Mouse (Mus musculus) left cerebral cortex, postnatal 14 days (tissue): ENCODE data around the gene St6galnac6. TPM values are rescaled to one million over a fixed set of nuclear protein-coding genes. Genes with fewer than 3 reads are reported as not detected.

Experiments used
- DNase-seq, 2 experiments: peaks; one replicate each; pipeline ENCODE4 v3.0.0; 2021 to 2022; ENCODE audit warnings: low spot score in 2 of 2, mixed read lengths in 1 of 2
- intact Hi-C: fragments of 180-260 bp; cut with DNase I; formaldehyde crosslinking; loops from one replicate; pipeline ENCODE4 v1.15.1; 2025
- long read RNA-seq, 2 experiments: library from polyadenylated mRNA; stranded (forward); transcript quantifications; one replicate each; pipeline ENCODE4 v2.0.0; 2021
- total RNA-seq, 2 experiments: library from RNA; stranded (reverse); gene quantifications; 2 replicates each; pipeline ENCODE4 v1.2.3; 2021

Gene St6galnac6
- total RNA-seq = 100 to 1,000 TPM; 110 to 114 TPM
- long read RNA-seq, experiment 1, transcript St6galnac6-203 (7 exons, 2,394 nt) = major isoform, 19 of 55 reads
- long read RNA-seq, experiment 1, partial matches to known transcripts = 4 of 55 reads
- long read RNA-seq, experiment 1, other reads (novel, unspliced or antisense) = 25 of 55 reads
- long read RNA-seq, experiment 2, transcript St6galnac6-203 (7 exons, 2,394 nt) = major isoform, 20 of 69 reads
- long read RNA-seq, experiment 2, partial matches to known transcripts = 17 of 69 reads
- long read RNA-seq, experiment 2, other reads (novel, unspliced or antisense) = 23 of 69 reads

DNA sequence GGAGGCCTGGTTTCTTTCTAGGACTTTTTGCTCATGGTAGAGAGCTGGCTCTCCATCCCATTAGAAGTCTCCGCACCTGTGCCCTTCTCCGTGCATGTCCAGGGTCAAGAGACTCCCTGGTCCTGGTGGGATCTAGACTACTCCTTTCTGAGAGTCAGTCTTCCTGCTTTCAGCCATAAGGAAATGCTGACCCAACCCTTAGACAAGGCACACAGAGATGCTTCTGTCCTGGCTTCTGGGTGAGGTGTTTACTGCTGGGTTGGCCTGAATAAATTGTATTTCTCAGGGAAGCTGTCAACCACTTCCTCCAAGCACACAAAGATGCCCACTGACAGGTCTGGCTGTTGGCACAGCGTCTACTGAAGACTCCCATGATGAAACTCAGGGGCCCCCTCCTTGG is at the start of gene St6galnac6:
Gene St6galnac6, plus strand, starts transcription at position 301 of the 400 bp plus-strand sequence.
- no peak for DNase-seq
- intact Hi-C loops = no loop called here

DNA sequence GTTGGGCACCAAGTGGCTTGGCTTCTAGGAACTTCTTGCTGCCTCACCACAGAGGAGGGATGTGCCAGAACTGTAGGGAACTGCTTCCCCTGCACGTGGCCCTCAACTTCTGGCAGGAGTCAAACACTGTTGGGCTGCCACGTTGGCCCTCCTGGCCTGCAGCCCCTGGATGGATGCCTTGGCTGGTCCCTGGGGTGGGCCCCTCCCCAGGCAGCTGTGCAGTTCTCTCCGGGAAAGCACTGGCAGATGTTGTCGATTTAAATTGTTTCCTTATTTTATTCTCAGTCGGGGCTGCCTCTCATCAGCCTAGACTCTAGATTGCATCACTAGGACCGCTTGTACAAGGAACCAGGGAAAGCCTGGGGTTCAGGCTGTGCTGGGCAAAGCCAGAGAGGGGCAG is 49.7 kb upstream of the St6galnac6 start:
- intact Hi-C loops = loop anchor here (5.0 kb wide), 1 partner anchor 47 kb away; no protein-coding TSS in a partner anchor
- no peak for DNase-seq

DNA sequence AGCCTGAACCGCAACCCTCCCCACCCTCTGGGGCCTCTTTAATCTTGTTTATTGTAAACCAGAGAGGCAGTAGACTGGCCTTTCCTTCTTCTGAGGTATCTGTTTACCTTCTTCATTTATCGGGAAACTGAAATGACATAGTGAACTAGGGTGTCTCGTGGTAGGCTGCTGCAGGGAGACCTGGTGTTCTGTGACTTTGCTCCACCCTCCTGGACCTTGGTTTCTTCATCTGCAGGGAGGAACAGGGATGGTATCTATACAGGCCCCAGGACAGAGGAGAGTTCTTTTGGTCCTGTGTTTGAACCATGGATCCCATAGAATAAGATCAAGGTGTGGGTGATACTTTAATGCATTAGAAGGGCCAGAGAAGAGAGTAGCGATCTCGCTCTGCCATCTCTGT is 48.3 kb upstream of the St6galnac6 start:
- no peak for DNase-seq
- intact Hi-C loops = loop anchor here (5.0 kb wide), 1 partner anchor 49 kb away; no protein-coding TSS in a partner anchor

DNA sequence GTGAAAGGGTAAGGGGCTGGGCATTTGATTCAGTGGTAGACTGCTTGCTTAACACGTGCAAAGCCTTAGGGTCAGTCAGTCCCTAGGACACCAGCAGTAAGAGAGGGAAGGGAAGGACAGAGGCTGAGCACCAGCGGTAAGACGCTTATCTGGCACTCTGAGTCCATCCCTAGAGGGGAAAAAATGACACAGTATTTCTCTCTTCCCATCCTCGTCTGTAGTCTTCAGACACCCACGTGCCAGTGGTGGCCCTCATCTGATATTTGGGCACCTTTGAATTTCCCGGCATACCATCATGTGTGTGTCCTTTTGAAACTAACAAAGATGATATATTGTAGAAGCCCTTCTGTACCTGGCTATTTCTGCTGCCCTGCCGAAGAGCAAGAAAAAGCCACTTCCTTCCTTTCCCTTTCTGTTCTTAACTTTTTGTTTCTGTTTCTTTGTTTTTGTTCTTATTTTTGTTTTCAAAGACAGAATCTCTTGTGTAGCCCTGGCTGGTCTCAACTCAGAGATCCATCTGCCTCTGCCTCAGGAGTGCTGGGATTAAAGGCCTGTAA is 45.8 kb upstream of the St6galnac6 start:
- intact Hi-C loops = loop anchor here (5.0 kb wide), 1 partner anchor 51 kb away; no protein-coding TSS in a partner anchor
- DNase-seq = no peak

DNA sequence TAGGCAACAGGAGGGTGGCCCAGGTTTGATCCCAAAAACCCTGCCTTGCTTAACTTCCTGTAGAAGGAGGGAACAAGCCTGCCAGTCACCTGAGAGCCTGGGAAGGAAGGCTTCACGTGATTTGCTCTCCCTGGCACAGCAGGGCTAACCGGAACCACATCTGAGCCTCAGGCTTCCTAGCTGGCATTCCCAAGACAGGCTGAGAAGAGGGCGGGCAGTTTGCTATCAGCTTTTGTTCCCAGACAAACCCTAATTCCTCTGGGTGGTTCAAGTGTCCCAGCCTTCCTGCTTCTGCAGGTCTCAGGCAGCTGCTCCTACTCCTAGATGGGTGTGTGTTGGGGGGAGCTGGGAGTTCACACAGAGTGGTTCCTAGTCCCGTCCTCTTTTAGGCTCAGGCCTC is 44.0 kb upstream of the St6galnac6 start:
- intact Hi-C loops = no loop called here

DNA sequence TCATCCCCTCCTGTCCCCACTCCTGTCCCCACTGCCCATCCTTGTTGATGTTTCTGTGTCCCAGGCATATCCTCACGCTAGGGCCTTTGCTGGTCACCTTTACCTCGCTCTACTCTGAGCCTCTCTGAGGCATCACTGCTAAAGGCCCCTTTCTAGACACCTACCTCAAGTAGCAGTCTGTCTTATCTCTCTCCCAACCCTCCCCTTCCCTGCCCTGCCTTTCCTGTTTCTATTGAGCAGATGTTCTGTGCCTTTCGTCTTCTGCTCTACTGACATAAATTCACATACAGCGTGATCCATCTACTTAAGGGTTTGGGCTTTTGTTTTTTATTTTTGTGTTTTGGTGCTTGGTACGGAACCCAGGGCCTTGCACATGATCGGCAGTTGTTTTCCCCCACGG is 43.5 kb upstream of the St6galnac6 start:
- intact Hi-C loops = no loop called here
- DNase-seq = no peak

More for the DNA sequence above, 44.0 kb upstream of the St6galnac6 start:
- no peak for DNase-seq

DNA sequence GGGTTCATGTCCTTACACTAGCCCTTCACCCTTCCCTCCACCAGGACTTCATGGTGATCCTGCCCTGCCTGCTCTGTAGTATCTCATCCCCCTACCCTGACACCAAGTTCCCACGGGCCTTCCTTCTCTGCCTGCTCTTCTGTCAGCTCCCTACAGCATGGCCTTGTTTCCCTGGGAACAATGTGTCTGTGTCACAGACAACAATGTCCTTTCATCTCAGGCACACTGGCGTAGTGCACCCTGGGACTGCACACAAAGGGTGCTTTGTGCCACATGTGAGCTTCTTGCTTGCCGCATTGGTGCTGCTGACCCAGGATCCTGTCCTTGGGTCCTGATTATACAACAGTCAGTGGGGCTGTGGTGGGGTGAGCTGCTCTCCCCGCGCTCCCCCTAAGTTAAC is 39.9 kb upstream of the St6galnac6 start:
- peak in 1 of 2 experiments; percentile 77 for DNase-seq

DNA sequence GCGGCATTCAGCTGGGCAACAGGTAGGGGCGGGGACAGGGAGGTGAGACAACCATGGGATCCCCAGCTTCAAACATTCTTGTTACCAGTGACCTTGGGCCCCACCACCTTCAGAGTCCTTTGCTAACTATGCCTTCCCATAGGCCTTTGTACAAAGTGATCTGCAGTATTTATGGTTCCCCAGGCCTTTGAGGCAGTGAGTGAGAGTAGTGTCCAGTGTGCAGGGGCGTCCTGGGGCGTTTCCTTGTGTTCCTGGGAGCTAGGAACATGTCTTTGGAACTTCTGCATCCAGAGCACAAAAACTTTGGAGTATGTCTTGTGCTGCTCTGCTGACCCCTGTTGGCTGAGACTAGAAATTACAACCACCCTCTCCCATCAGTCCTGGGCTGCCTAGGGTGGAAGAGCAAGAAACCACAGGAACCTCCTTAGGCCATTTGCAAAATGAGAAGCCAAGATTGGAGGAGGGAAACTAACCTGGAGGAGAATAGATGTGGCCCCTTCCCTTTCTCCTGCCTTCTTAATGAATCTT is 32.9 kb upstream of the St6galnac6 start:
- DNase-seq = peak in 1 of 2 experiments; percentile 74
- intact Hi-C loops = loop anchor here (1.0 to 5.0 kb wide), 2 partner anchors 79 to 164 kb away; no protein-coding TSS in a partner anchor

More for the DNA sequence above, 39.9 kb upstream of the St6galnac6 start:
- intact Hi-C loops = no loop called here

DNA sequence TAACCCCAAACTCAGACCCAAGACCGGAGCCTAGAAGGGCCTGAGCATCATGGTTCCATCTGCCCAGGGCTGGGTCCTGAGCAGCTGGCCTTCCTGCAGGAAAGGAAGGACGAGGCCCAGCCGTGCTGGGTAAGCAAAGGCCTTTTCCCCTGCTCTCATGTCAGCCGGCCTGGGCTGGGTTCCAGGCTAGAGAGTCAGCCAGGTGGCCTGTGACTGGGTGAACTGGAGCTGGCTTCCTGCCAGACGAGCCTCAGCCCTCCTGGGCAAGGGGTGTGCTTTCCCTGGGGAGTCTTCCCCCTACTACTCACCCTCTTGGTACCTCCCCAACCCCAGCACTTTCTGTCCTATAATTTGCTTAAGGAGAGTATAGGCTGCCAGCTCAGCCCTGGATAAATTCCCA is 31.4 kb upstream of the St6galnac6 start:
- intact Hi-C loops = loop anchor here (5.0 kb wide), 1 partner anchor 166 kb away; no protein-coding TSS in a partner anchor
- DNase-seq = no peak

DNA sequence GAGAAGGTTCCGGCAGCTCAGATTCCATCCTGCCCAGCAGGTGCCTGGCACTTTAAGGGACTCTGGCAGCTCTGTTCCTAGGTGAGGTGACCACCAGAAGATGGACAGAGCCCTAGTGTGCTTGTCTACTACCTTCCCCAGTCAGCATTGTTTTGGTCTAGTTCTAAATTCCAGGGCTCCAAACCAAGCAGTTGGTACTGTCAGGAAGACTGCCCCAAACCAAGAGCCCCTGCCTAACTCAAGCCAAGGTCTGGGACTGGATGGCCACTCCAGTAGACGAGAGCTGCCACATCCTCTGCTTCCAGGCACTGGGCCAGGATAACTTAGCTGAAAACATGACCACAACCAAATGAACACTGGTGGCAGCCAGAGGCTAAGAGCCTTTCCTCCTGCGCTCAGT is 30.6 kb upstream of the St6galnac6 start:
- intact Hi-C loops = loop anchor here (5.0 kb wide), 1 partner anchor 167 kb away; no protein-coding TSS in a partner anchor
- DNase-seq = no peak

DNA sequence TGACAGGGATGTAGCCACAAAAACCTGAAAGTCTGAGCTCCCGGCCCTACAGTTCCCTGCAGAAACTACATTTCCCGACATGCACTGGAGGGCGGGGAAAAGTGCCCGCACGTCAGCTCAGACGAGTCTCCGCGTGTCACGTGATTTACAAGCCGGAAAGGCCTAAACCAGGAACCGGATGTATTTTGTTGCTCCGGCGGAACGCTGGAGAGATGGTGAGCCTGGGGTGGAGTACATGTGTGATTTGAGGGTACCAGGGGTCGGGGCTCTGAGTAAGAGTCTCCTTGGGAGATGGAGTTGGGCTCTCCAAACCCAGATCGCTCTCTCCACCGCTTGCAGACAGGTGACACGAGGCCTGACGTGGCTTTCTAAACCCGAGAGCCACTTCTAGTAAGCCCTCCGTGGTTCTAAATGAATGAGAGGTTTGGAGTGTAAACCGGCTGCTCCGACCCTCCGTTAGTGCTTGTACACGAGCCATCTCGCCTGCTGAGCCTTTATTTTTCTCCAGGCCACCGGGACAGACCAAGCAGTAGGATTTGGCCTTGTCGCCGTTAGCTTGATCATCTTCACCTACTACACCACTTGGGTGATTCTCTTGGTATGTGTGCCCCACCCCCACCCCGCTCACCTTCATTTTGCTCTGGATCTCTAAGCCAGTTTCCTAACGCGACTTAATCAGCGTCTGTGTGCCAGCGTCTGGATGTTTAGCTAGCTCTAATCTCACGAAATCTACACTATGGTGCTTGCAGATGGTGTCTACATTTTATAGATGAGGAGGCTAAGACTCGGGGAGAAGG is 28.6 kb upstream of the St6galnac6 start, which contains the start of gene Dpm2:
Gene Dpm2, plus strand, starts transcription at position 161 of the 797 bp plus-strand sequence.
- intact Hi-C loops = no loop called here
- DNase-seq = peak; percentile 93 to 96

DNA sequence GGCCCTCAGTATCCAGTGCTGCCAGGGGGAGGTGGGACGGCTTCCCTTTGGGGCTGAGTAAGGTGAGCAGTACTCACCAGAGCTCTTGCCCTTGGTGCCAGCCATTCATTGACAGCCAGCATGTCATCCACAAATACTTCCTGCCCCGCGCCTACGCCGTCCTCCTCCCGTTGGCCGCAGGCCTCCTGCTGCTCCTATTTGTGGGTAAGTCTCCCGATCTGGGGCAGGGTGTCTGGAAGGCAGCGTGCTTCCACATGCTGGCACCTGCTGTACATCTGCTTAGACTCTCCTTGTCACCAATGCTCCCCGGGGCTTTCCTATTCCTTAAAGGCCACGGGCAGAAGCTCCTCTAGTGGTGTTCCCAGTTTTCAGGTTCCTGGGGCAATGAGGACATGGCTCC is 27.3 kb upstream of the St6galnac6 start:
- DNase-seq = no peak
- intact Hi-C loops = no loop called here

DNA sequence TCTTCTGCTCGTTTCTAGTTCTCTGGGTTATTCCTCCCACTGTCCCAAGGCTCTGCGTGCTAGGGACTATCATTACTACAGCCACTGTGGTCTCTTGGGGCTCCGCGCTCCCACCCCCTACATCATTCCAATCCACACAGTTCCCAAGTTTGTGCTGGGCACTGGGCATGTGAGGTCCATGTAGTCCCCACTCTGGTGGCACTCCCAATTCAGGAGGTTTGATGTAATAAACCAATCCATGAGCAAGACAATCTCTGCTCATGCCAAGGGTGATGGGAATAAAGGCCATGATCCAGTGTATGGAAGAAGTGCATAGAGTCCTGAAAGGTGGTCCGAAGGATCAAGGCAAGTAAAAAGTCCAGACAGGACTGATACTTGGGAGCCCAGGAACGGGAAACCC is 25.0 kb upstream of the St6galnac6 start, which contains the start of gene Pip5kl1:
Gene Pip5kl1, plus strand, starts transcription at position 301 of the 400 bp plus-strand sequence.
- intact Hi-C loops = no loop called here
- no peak for DNase-seq

DNA sequence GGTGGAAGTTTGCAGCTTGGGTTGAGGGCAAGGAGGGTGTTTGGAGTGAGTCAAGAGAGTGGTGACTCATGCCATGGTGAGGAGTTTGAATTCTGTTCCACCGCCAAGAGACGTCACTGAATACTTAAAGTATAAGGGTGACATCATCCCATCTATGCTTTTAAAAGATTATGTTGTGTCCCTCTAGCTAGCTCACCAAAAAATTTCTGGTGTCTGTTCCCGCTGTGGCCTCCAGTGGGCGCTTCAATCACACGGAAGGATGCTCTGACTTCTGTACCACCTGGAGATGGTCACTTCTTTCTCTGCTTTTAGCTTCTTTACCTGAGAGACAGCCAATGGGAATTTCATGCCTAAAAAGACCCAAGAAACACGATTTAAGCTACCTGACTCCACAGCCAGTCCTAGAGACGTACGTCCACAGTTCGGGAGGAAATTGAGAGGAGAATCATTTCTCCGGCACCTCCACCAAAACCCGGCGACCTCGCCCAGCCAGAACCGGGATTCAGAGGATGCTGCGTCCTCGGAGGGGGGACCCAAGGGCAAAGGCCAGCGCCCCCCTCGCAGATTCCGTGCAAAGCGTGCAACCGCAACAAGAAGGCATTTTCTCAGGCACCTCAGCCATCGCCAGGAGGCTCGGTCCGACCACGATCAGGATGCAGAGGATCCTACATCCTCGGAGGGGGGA is 24.5 kb upstream of the St6galnac6 start:
- DNase-seq = peak; percentile 84 to 90
- intact Hi-C loops = no loop called here

DNA sequence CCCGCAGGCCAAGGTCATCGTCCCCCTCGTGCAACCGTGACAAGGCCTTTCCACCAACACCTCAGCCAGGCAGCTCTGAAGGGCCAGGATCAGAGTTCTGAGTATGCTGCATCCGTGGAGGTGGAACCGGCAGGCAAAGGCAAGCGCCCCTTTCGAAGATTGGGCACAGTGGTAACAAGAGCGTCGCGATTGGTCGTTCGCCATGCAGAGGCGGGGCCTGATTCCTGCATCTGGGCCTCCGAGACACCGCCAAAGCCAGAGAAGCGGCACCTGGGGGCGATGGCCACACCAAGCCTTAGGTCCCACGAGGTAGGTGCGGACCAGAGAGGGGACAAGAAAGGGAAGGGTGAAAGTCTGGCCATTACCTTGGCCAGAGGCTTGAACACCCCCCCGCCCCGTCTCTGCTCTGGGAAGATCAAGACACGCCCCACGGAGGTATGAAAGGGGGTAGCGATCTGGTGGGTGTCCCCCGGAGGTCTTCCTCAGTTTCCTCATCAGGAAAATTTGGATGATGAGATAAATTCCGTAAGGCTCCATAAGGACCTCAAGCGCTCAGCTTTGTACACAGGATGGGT is 23.8 kb upstream of the St6galnac6 start, which contains the start of gene 9430097D07Rik:
Gene 9430097D07Rik, minus strand, starts transcription at position 99 of the 575 bp plus-strand sequence.
- intact Hi-C loops = no loop called here
- DNase-seq = peak; percentile 77 to 86

DNA sequence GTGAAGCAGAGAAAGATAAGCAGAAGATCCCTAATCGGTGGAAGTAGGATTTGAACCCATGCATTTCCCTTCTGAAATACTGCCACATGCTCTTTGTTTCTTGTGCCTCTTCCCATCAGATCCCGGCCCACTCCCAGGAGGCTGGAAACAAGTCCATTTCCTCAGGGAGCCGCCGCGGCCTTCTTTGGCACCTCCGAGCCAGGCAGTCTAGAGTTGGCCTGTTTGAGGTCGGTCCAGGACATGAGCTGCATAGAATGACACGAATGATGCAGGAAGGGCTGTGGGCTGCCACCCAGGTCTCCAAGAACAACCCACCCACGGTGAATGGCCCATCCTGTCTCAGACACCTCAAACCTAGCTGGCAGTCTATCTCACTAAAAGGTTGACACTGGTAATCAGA is 23.0 kb upstream of the St6galnac6 start:
- intact Hi-C loops = no loop called here
- DNase-seq = no peak

DNA sequence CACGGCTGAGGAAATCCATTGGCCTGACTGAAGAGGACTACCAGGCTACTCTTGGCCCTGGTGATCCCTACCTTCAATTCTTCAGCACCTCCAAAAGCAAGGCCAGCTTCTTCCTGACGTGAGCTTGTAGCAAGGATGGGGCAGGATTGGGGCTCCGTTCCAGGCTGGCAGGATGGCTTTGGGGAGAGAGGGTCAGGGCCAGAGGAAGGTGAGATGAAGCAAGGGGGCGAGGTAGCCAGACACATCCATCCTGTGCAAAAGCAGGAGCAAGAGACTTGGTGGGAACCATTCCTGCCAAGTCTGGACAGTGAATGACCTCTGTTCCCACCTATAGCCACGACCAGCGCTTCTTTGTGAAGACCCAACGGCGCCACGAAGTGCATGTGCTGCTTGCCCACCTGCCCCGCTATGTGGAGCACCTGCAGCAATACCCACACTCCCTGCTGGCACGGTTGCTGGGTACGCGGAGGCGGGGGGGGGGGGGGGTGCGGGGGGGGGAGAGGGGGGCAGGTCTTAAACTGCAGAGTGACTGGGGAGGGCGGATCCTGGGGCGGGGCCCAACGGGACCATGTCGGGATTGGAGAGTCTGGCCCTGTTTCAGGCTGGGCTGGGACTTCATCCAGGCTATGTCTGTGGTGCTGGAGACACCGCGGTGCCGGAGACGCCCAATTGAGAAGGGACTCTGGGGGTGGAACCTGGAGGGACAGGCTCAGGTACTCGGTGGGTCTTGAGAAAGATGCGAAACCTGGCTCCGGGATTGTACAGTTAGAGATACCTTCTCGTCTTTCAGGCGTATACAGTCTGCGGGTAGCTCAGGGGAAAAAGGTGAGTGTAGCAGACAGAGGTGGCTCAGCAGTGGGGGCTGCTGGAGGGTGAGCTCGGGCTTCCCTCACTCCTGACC is 21.1 kb upstream of the St6galnac6 start:
- DNase-seq = peak in 1 of 2 experiments; percentile 79
- intact Hi-C loops = no loop called here
